Mouse (Mus musculus) liver, embryonic 12.5 days (tissue): ENCODE results near the gene Nrm. TPM values are rescaled to one million over a fixed set of nuclear protein-coding genes. Genes with fewer than 3 reads are reported as not detected.

Source experiments
- ATAC-seq: fragments of 200-750 bp; cut with Nextera tagmentation; 2 replicates; pipeline ENCODE4 v1.8.0; 2017; ENCODE audit warnings: moderate number of reproducible peaks, mild to moderate bottlenecking, moderate library complexity
- H3K27ac ChIP-seq: fragments of 300-500 bp; sonication (generic); 2 replicates; pipeline ENCODE4 v1.5.1; 2016; ENCODE audit warnings: mild to moderate bottlenecking
- H3K27me3 ChIP-seq: fragments of 300-500 bp; sonication (generic); replicated peaks from 2 replicates; pipeline ENCODE4 v1.6.1; 2016; ENCODE audit warnings: mild to moderate bottlenecking, moderate library complexity
- H3K36me3 ChIP-seq: fragments of 300-500 bp; sonication (generic); 2 replicates; pipeline ENCODE4 v1.6.1; 2016; ENCODE audit warnings: mild to moderate bottlenecking, moderate library complexity
- H3K4me1 ChIP-seq: fragments of 300-500 bp; sonication (generic); 2 replicates; pipeline ENCODE4 v1.6.1; 2016
- H3K4me2 ChIP-seq: fragments of 300-500 bp; sonication (generic); 2 replicates; pipeline ENCODE4 v1.6.1; 2016; ENCODE audit warnings: mild to moderate bottlenecking, moderate library complexity
- H3K4me3 ChIP-seq: fragments of 300-500 bp; sonication (generic); 2 replicates; pipeline ENCODE4 v1.5.1; 2016; ENCODE audit warnings: mild to moderate bottlenecking, moderate library complexity
- H3K9ac ChIP-seq: fragments of 300-500 bp; sonication (generic); 2 replicates; pipeline ENCODE4 v1.6.1; 2016; ENCODE audit warnings: mild to moderate bottlenecking, moderate library complexity
- H3K9me3 ChIP-seq: fragments of 300-500 bp; sonication (generic); replicated peaks from 2 replicates; pipeline ENCODE4 v1.6.1; 2016; ENCODE audit warnings: mild to moderate bottlenecking, moderate library complexity
- WGBS: fragments of 180-500 bp; shearing (Covaris S2); methylation state at CpG from one replicate; pipeline ENCODE4 v1.1.7; 2016; ENCODE audit not compliant: insufficient replicate concordance; 5-methylcytosine and 5-hydroxymethylcytosine counted together
- polyA plus RNA-seq: library from polyadenylated mRNA; unstranded; fragments of >200 nt; fragmentation: Nextera tagmentation; extraction: Ambion mirVana; gene quantifications from 2 replicates; pipeline ENCODE4 v1.2.1, GENCODE M21; 2016

The Nrm gene
- polyA plus RNA-seq, 1 experiment from 2014 or later = 29.8 TPM

- 17% methylated on average over 3 of the region's 3 CpGs for WGBS
- H3K4me3 ChIP-seq = no peak overlapping the region
- no peaks in the 10 kb centered on the region for H3K9me3 ChIP-seq
- peak overlapping the region; percentile 56 for H3K9ac ChIP-seq
- H3K27me3 ChIP-seq = no peaks in the 10 kb centered on the region
- peak; percentile 78 for ATAC-seq
- H3K27ac ChIP-seq = peak overlapping the region; percentile 88
- peaks cover 98% of the 10 kb centered on the region for H3K36me3 ChIP-seq
- H3K4me2 ChIP-seq = peak overlapping the region; percentile 20; the same call in 1 of the 2 replicates
- H3K4me1 ChIP-seq = peaks cover 33% of the 10 kb centered on the region
Measured at GRCm38 (mm10) chr17:35850974-35851373, 10.1 kb upstream of the Nrm start.

- no peak overlapping the region for H3K4me2 ChIP-seq
- 85% methylated on average over 1 of the region's 1 CpGs for WGBS
Measured at GRCm38 (mm10) chr17:35859371-35859770, 1.7 kb upstream of the Nrm start.

GRCm38 (mm10) chr17:35859835-35860234 lies 1.3 kb upstream of the Nrm start:
- no peak for ATAC-seq
- no peaks in the 10 kb centered on the region for H3K9me3 ChIP-seq
- no peak overlapping the region for H3K27ac ChIP-seq
- WGBS = 63% methylated on average over 2 of the region's 2 CpGs
- peaks cover 21% of the 10 kb centered on the region for H3K27me3 ChIP-seq
- no peak overlapping the region for H3K9ac ChIP-seq
- no peak overlapping the region for H3K4me3 ChIP-seq
- peaks cover 29% of the 10 kb centered on the region for H3K4me1 ChIP-seq
- no peak overlapping the region for H3K4me2 ChIP-seq
- peaks cover 38% of the 10 kb centered on the region for H3K36me3 ChIP-seq

More at GRCm38 (mm10) chr17:35859371-35859770, 1.7 kb upstream of the Nrm start:
- Histone ChIP-seq H3K27ac (no peak overlapping the region), H3K4me3 (no peak overlapping the region), H3K27me3 (peaks cover 17% of the 10 kb centered on the region), H3K36me3 (peaks cover 42% of the 10 kb centered on the region), H3K4me1 (peaks cover 24% of the 10 kb centered on the region), H3K9ac (no peak overlapping the region), H3K9me3 (no peaks in the 10 kb centered on the region)
- ATAC-seq = no peak

GRCm38 (mm10) chr17:35860831-35861197 lies 304 bp upstream of the Nrm start:
- WGBS = 5% methylated on average over 12 of the region's 12 CpGs
- H3K4me3 ChIP-seq = peak overlapping the region; percentile 73
- peak overlapping the region; percentile 80 for H3K27ac ChIP-seq
- peak; percentile 50 for ATAC-seq
- peak overlapping the region; percentile 85 for H3K4me2 ChIP-seq
- H3K36me3 ChIP-seq = peaks cover 29% of the 10 kb centered on the region
- H3K27me3 ChIP-seq = peaks cover 31% of the 10 kb centered on the region
- peak overlapping the region; percentile 76 for H3K9ac ChIP-seq
- no peaks in the 10 kb centered on the region for H3K9me3 ChIP-seq
- peaks cover 39% of the 10 kb centered on the region for H3K4me1 ChIP-seq

DNA sequence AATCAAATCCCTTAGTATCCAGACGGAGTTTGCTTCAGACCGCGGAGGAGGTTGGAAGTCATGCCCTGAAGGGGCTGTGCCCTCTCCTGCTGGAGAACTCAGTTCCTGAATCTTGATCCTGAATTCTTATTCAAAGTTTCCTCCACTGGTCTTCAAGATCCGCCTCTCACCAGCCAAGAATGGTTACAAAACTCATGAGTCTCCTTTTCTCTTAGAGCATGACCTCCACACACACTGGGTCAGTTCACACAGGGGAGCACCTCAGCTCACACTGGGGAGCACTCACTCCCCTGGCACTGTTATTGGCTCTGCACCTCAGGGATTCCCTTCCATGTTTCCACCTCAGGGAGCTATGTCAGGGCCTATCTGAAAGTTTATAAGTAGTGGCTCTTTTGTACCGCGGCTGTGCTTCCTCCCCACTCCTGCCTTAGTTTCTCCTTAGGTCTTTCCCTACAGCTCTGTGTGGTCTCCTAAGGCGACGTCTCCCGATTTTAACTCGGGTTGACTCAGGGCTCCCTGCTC lies 3.8 kb downstream of the Nrm start:
- ATAC-seq = no peak

GRCm38 (mm10) chr17:35865481-35866280 lies 4.6 kb downstream of the Nrm start, which contains the start of gene Ppp1r18:
Ppp1r18 (plus strand) TSS chr17:35865593.
- peak within 1 kb of the TSS; percentile 78 for H3K27ac ChIP-seq
- peak within 1 kb of the TSS; percentile 61 for H3K4me3 ChIP-seq
- peak within 1 kb of the TSS; percentile 66 for H3K9ac ChIP-seq
- peaks cover 79% of the 10 kb centered on the region for H3K4me1 ChIP-seq
- no peaks in the 10 kb centered on the region; the same call in 1 of the 2 replicates for H3K36me3 ChIP-seq
- under 1% methylated on average over 48 of the region's 48 CpGs for WGBS
- H3K4me2 ChIP-seq = peak within 1 kb of the TSS; percentile 91
- no peak for ATAC-seq
- H3K27me3 ChIP-seq = peaks cover 70% of the 10 kb centered on the region
- no peaks in the 10 kb centered on the region for H3K9me3 ChIP-seq

More for the DNA sequence above, 3.8 kb downstream of the Nrm start:
- H3K27ac ChIP-seq = peak overlapping the region; percentile 78; the same call in 1 of the 2 replicates
- H3K4me1 ChIP-seq = peaks cover 79% of the 10 kb centered on the region
- H3K9ac ChIP-seq = peak overlapping the region; percentile 66; the same call in 1 of the 2 replicates
- WGBS = 36% methylated on average over 10 of the region's 10 CpGs
- H3K36me3 ChIP-seq = no peaks in the 10 kb centered on the region; the same call in 1 of the 2 replicates
- H3K4me2 ChIP-seq = peak overlapping the region; percentile 91
- H3K4me3 ChIP-seq = peak overlapping the region; percentile 61
- H3K9me3 ChIP-seq = no peaks in the 10 kb centered on the region
- H3K27me3 ChIP-seq = peaks cover 70% of the 10 kb centered on the region

DNA sequence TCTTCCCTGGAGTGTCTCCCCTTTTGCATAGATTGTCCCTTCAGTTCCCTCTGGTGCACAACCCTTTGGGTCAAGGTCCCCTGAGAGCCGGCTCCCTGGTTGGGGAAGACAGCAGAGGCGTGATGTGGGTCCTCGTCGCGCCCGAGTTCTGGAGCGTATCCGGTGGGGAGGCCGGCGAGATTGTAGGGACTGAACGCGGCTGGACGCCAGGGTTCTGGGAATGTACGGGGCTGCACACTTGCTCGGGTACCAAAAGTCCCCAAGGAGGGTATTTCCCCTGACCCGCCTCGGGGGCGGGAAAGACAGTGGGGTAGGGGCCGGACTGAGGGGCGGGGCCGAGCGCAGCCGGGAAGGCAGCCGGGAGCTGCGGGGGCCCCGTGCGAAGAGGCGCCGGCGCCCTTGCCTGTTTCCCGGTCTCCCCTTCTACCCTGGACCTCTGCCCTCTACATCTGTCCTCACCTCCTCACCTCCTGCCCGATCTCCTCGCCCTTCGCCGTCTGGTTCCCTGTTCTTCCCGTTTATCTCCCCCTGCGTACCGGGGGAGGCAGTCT lies 5.2 kb downstream of the Nrm start:
- Histone ChIP-seq H3K27me3 (peaks cover 70% of the 10 kb centered on the region), H3K27ac (peak overlapping the region; percentile 78), H3K9ac (peak overlapping the region; percentile 66), H3K9me3 (peaks cover 4% of the 10 kb centered on the region; the same call in 1 of the 2 replicates), H3K36me3 (peaks cover 4% of the 10 kb centered on the region), H3K4me2 (peak overlapping the region; percentile 91), H3K4me1 (peaks cover 81% of the 10 kb centered on the region), H3K4me3 (peak overlapping the region; percentile 61)
- WGBS = under 1% methylated on average over 38 of the region's 38 CpGs
- no peak for ATAC-seq

GRCm38 (mm10) chr17:35866911-35867890 lies 6.1 kb downstream of the Nrm start:
- Histone ChIP-seq H3K4me1 (peaks cover 77% of the 10 kb centered on the region), H3K9me3 (peaks cover 6% of the 10 kb centered on the region; the same call in 1 of the 2 replicates), H3K4me3 (peak overlapping the region; percentile 61), H3K9ac (peak overlapping the region; percentile 66), H3K4me2 (peak overlapping the region; percentile 91), H3K36me3 (peaks cover 7% of the 10 kb centered on the region), H3K27me3 (peaks cover 70% of the 10 kb centered on the region), H3K27ac (peak overlapping the region; percentile 78)
- no peak for ATAC-seq
- 4% methylated on average over 26 of the region's 26 CpGs for WGBS

GRCm38 (mm10) chr17:35868165-35868820 lies 7.2 kb downstream of the Nrm start:
- Histone ChIP-seq H3K9me3 (peaks cover 6% of the 10 kb centered on the region; the same call in 1 of the 2 replicates), H3K36me3 (peaks cover 7% of the 10 kb centered on the region), H3K9ac (peak overlapping the region; percentile 62), H3K4me3 (peak overlapping the region; percentile 61), H3K27ac (peak overlapping the region; percentile 78), H3K4me1 (peaks cover 83% of the 10 kb centered on the region), H3K27me3 (peaks cover 64% of the 10 kb centered on the region), H3K4me2 (peak overlapping the region; percentile 91)
- no peak for ATAC-seq
- WGBS = 15% methylated on average over 17 of the region's 17 CpGs

- peaks cover 7% of the 10 kb centered on the region for H3K36me3 ChIP-seq
- peaks cover 90% of the 10 kb centered on the region for H3K4me1 ChIP-seq
- H3K27ac ChIP-seq = peak overlapping the region; percentile 78
- H3K9ac ChIP-seq = peak overlapping the region; percentile 62
- peaks cover 58% of the 10 kb centered on the region for H3K27me3 ChIP-seq
- H3K9me3 ChIP-seq = peaks cover 6% of the 10 kb centered on the region; the same call in 1 of the 2 replicates
- peak overlapping the region; percentile 91 for H3K4me2 ChIP-seq
- H3K4me3 ChIP-seq = peak overlapping the region; percentile 61
- no peak for ATAC-seq
- WGBS = 6% methylated on average over 7 of the region's 7 CpGs
Measured at GRCm38 (mm10) chr17:35868961-35869345, 7.8 kb downstream of the Nrm start.
